Mouse (Mus musculus) kidney, adult 2 months (tissue): ENCODE results near the gene Scp2.

ENCODE experiments used
- CTCF ChIP-seq: fragments of 200-500 bp; conservative IDR thresholded peaks from 2 replicates; pipeline ENCODE4 v1.5.1; 2011; ENCODE audit warnings: low read depth, mild to moderate bottlenecking, control low read depth, low read length, moderate library complexity, mixed read lengths; ENCODE audit not compliant: insufficient read depth, insufficient read length
- POLR2A ChIP-seq: fragments of 200-500 bp; IDR thresholded peaks from one replicate; pipeline ENCODE4 v1.6.1; 2011; ENCODE audit warnings: low read depth, low read length, control low read depth

DNA sequence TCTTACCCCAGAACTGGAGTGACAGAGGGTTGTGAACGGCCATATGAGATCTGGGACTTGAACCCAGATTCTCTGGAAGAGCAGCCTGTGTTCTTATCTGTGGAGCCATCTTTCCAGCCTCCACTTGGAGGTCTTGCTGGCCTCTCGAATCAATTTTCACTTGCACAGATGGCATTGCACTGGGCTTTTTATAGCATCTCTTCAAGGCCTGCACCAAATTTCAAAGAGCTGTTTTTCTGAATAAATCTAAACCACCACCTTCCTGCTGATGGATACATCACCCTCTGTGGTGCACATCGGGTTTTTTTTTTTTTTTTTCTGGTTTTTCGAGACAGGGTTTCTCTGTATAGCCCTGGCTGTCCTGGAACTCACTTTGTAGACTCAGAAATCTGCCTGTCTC is 22.1 kb upstream of the Scp2 start:
- TF ChIP-seq POLR2A: no peak
- TF ChIP-seq CTCF: no peak
